Mouse (Mus musculus) adrenal gland, postnatal 4 days (tissue): ENCODE data around the gene Usp19. TPM values are rescaled to one million over a fixed set of nuclear protein-coding genes. Genes with fewer than 3 reads are reported as not detected.

ENCODE experiments used
- DNase-seq, 2 experiments: peaks; one replicate each; pipeline ENCODE4 v3.0.0; 2021 to 2022; ENCODE audit warnings: low spot score in 2 of 2, mixed read lengths in 2 of 2
- long read RNA-seq, 2 experiments: library from polyadenylated mRNA; stranded (forward); transcript quantifications; one replicate each; pipeline ENCODE4 v2.0.0; 2021
- total RNA-seq, 2 experiments: library from RNA; stranded (reverse); gene quantifications; 2 replicates each; pipeline ENCODE4 v1.2.3; 2021

Gene Usp19
- 100 to 1,000 TPM; 225 to 230 TPM for total RNA-seq
- long read RNA-seq, experiment 1, full-length matches to known transcripts = 33 of 88 reads
- long read RNA-seq, experiment 1, partial matches to known transcripts = 27 of 88 reads
- long read RNA-seq, experiment 1, other reads (novel, unspliced or antisense) = 28 of 88 reads
- long read RNA-seq, experiment 2, full-length matches to known transcripts = 56 of 173 reads
- long read RNA-seq, experiment 2, partial matches to known transcripts = 78 of 173 reads
- long read RNA-seq, experiment 2, other reads (novel, unspliced or antisense) = 39 of 173 reads

GRCm38 (mm10) chr9:108490559-108491285 is at the start of gene Usp19:
Gene Usp19, plus strand, starts transcription at chr9:108490602.
- DNase-seq = peak; percentile 82 to 87

GRCm38 (mm10) chr9:108441236-108441919 is 49.0 kb upstream of the Usp19 start:
- no peak for DNase-seq

- DNase-seq = no peak
Measured at GRCm38 (mm10) chr9:108445125-108445524, 45.3 kb upstream of the Usp19 start.

GRCm38 (mm10) chr9:108449860-108450259 is 40.5 kb upstream of the Usp19 start:
- no peak for DNase-seq

- DNase-seq = no peak
Measured at GRCm38 (mm10) chr9:108450292-108451169, 39.9 kb upstream of the Usp19 start.

GRCm38 (mm10) chr9:108451170-108451493 is 39.3 kb upstream of the Usp19 start:
- DNase-seq = no peak

- no peak for DNase-seq
Measured at GRCm38 (mm10) chr9:108451519-108452160, 38.8 kb upstream of the Usp19 start.

GRCm38 (mm10) chr9:108452291-108452906 is 38.0 kb upstream of the Usp19 start:
- DNase-seq = peak; percentile 79 to 87

- no peak for DNase-seq
Measured at GRCm38 (mm10) chr9:108452911-108453310, 37.5 kb upstream of the Usp19 start.

- DNase-seq = no peak
Measured at GRCm38 (mm10) chr9:108453458-108453857, 36.9 kb upstream of the Usp19 start.

GRCm38 (mm10) chr9:108454429-108454828 is 36.0 kb upstream of the Usp19 start:
- DNase-seq = no peak

- DNase-seq = no peak
Measured at GRCm38 (mm10) chr9:108455747-108456571, 34.4 kb upstream of the Usp19 start.

GRCm38 (mm10) chr9:108456953-108457352 is 33.4 kb upstream of the Usp19 start:
- no peak for DNase-seq

GRCm38 (mm10) chr9:108459939-108460318 is 30.5 kb upstream of the Usp19 start:
- no peak for DNase-seq

- DNase-seq = peak; percentile 62 to 77
Measured at GRCm38 (mm10) chr9:108460319-108461178, 29.9 kb upstream of the Usp19 start, which contains the start of gene Ccdc71. Gene Ccdc71, plus strand, starts transcription at chr9:108460527.

- DNase-seq = no peak
Measured at GRCm38 (mm10) chr9:108461181-108461631, 29.2 kb upstream of the Usp19 start, which contains the start of gene Klhdc8b. Gene Klhdc8b, minus strand, starts transcription at chr9:108461581.

- DNase-seq = no peak
Measured at GRCm38 (mm10) chr9:108461675-108462074, 28.7 kb upstream of the Usp19 start.

- DNase-seq = no peak
Measured at GRCm38 (mm10) chr9:108462192-108462591, 28.2 kb upstream of the Usp19 start.
